Mouse (Mus musculus): Measurements from ENCODE around the gene Rpl39.
"Not testable (repeated sequence)": the region's sequence is repeated elsewhere in the genome, so short reads cannot be mapped to it uniquely, and the experiment has no call there.

Rpl39 gene

DNA sequence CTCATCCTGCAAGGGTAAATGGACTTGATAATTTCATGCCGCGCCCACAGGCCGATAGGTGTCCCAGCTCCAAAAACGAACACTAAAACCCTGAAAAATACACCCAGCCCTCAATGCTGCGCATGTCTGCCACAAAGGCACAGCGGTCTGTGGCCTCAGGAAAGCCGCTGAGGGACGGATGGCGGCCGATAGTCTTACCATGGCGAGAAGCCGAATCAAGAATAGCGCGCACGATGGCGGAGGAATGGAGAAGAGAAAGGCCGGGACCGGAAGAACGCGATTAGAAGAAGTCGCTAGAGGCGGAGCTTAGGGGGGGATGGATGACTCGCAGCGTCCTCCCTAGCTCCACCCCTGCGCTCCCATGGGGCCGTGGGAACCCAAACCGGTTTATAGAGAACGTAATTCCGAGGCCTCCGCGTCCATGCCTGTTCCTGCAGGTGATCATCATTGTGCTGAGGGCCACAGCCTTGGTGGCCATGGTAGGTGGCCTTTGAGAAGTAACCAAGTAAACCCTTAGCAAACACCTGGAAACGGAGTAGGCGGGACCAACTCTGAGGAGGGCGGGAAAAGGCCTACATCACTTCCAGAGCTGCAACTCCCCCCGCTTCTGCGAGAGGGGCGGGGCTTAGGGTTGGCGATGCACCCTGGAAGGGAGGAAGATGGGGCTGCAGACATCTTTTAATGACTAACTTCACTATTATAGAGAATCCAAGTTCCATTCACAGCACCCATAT is at the start of gene Rpl39:
TSS of gene Rpl39 (minus strand) at position 476 of the 734 bp plus-strand sequence.
- peak; percentile 75 to 84 for DNase-seq (ENCODE audit: low spot score in 2 of 2)

DNA sequence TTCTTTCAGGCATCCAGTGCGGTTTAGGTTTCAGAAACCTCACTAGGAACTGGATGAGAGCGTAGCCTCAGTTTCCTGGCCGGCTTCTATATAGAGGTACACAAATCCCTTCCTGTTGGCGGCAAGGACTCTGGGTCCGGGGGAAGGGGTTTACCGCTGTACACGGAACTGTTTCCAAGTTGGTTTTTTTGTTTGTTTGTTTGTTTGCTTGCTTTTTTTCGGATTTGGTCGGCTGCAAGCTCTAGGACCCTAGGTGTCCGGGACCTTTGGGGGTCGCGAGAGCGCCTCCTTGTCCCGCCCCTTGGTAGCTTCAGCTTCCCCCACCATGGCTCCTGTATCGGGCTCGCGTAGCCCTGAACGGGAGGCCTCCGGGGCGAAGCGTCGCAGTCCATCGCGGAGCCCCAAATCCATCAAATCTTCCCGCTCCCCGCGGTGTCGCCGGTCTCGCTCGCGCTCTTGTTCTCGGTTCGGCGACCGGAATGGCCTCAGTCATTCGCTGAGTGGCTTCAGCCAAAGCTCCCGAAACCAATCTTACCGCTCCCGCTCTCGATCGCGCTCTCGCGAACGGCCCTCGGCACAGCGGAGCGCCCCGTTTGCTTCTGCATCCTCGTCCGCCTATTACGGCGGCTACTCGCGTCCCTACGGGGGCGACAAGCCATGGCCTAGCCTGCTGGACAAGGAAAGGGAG is 41.6 kb upstream of the Rpl39 start, which contains the start of gene Nkap:
TSS of gene Nkap (plus strand) at position 125 of the 688 bp plus-strand sequence.
- peak; percentile 75 to 77 for DNase-seq (ENCODE audit: low spot score in 2 of 2)

DNA sequence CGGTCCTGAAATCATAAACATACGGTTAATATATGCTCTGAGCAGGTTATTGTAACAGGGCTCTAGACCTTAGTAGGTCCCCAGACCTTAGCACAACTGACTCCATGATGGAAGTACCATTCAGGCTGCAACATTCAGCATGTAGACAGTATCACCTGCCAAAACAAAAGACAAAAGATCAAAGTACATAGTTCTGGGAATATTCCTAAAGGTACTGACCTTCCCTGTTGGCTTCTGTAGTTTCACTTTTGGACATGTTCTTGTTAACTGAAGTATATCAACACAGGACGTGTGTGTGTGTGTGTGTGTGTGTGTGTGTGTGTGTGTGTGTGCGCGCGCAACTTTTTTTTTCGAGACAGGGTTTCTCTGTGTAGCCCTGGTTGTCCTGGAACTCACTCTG is 40.3 kb upstream of the Rpl39 start:
- no peak for DNase-seq (ENCODE audit: low spot score in 2 of 2)

DNA sequence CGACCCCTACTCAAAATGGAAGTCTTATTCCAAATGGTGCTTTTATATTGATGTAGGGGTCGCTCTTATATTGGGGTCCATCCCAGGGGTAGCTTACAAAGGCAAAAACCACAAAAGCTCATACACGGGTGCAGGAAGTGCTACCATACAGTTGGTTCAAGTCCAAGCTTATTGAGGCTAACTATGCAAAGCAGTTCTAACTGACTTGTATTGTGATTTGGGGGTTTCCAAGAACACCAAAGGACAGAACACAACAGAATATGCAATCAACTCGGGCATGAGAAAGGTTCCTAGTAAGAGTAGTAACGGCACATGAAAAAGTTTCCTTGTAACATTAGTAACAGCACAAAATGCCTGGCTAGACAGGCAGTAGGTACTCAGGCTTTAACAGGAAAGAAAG is 35.0 kb upstream of the Rpl39 start:
- no peak for DNase-seq (ENCODE audit: low spot score in 2 of 2)

DNA sequence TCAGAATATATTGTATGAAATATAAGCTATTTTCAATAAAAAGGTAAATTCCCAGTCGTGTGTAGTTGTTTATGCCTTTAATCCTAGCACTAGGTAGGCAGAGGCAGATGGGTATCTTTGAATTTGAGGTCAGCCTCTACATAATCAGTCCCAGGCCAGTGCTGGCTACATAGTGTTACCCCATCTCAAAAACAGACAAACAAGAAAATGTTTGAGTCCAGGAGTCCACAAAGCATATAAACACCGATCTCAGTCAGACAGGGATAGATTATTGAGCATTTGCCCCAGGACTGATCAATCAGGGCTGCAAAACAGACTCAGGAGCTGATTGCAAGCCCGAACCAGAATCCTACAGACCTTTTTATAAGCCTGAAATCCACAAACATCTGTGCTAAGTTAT is 34.4 kb upstream of the Rpl39 start:
- DNase-seq (ENCODE audit: low spot score in 2 of 2) = no peak

DNA sequence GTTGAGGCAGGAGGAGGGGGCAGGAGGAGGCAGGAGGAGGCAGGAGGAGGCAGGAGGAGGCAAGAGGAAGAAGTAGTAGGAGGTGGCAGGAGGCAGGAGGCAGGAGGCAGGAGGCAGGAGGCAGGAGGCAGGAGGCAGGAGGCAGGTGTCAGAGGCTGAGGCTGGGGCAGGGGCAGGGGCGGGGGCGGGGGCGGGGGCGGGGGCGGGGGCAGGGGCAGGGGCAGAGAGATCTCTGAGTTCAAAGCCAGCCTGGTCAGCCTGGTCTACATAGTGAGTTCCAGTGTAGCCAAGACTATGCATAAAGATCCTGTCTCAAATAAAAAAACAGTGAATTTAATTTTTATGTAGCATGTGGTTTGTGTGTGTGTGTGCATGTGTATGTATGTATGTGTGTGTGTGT is 31.9 kb upstream of the Rpl39 start:
- DNase-seq (ENCODE audit: low spot score in 2 of 2) = no peak

DNA sequence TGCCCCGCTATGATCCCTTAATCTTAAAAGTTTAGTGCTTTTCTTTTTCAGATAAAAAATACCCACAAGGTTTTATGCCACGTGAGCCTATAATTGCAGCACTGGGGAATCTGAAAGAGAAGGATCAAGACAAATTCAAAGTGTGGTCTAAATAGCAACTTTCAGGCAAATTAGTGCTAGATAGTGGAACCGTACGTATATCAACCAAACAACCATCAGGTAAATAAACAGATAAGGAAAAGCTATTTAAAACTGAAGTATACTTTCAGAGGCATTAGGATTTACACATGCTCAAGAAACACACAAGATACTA is 25.6 kb upstream of the Rpl39 start:
- no peak for DNase-seq (ENCODE audit: low spot score in 2 of 2)

DNA sequence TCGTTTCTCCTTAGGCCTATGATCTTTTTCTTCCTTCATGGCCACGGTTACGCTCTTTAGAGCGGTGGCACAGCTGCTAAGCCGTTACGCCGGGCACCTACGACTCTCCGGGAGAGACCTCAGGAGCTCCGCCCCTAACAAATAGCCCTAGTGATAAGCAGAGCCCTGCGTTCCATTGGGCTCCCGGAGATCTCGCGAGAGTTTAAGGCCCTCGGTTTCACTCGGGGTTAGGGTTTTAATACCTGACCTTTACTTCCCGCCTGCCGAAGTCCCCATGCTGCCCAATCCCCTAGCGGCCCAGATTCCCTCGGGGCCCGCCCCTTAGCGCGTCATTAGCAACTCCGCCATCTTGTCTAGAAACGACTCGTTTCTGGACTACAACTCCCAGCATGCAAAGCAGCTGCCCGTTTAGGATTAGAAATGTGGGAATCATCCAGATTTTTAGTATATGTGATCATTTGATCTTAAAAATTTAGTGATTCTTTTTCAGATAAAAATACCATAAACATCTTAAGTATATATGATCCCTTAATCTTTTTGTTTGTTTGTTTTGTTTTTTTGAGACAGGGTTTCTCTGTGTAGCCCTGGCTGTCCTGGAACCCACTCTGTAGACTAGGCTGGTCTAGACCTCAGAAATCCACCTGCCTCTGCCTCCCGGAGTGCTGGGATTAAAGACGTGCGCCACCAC is 25.1 kb upstream of the Rpl39 start, which contains the start of gene Upf3b:
TSS of gene Upf3b (minus strand) at position 130 of the 688 bp plus-strand sequence.
- DNase-seq (ENCODE audit: low spot score in 2 of 2) = peak; percentile 85

DNA sequence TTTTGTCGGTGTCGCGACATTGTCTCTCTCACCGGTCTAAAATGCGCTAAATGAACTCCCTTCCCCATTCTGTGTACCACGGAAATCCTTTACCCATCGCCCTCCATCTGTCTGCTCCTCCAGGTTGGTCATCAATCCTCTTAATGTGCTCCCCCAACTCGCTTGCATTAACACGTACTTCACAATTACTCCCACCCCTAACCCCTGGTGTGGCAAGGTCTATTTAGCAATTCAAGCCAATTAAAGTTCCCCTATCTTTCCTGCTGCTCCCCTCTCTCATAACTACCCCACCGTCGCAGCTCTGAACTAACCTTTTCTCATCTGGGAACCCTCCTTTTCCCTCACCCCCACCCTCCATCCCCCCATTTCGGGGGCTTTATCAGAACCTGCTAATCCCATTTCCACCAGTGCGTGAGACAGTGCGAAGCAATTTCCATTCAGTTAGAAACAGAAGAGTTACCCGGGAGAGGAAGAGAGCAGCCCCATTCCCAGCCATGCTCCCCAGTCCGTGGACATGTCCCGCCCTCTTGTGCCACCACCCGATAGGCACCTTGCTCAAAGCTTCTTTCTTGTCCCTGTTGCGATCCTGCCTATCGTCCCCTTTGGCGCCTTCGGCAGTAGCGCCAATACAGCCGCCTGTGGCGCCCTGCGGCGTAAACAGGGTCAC is 24.5 kb upstream of the Rpl39 start:
- DNase-seq (ENCODE audit: low spot score in 2 of 2) = no peak

DNA sequence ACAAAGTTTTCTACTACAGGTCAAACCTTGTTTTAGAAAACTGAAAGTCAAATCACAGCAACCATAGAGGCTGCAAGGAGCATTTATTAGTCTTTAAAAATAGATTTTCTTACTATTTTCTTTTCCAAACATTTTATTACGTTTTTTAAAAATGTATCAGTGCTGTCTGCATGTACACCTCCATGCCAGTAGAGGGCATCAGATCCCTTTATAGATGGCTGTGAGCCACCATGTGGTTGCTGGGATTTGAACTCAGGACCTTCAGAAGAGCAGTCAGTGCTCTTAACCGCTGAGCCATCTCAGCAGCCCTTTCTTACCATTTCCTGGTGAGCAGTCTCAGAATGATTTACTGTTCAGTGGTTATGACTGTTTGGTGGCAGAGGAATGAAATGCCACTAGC is 18.6 kb upstream of the Rpl39 start:
- DNase-seq (ENCODE audit: low spot score in 2 of 2) = no peak

DNA sequence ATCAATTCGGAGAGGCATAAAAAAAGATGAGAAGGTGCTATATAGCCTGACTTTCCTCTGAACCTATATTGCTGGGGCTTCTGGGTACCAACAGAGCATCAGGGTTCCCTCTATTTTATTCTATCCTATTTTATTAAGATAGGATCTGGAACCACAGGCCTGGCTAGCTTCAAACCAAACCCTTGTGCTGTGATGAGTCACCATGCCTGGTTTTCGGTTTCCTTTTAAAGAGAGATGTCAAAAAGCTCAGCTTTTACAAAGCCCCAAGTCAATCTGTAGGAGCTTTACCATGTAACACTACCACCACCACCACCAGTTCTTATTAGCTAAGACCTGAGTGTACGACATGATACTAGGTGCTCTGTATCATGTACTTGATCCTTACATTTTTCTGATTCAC is 13.5 kb upstream of the Rpl39 start:
- no peak for DNase-seq (ENCODE audit: low spot score in 2 of 2)

DNA sequence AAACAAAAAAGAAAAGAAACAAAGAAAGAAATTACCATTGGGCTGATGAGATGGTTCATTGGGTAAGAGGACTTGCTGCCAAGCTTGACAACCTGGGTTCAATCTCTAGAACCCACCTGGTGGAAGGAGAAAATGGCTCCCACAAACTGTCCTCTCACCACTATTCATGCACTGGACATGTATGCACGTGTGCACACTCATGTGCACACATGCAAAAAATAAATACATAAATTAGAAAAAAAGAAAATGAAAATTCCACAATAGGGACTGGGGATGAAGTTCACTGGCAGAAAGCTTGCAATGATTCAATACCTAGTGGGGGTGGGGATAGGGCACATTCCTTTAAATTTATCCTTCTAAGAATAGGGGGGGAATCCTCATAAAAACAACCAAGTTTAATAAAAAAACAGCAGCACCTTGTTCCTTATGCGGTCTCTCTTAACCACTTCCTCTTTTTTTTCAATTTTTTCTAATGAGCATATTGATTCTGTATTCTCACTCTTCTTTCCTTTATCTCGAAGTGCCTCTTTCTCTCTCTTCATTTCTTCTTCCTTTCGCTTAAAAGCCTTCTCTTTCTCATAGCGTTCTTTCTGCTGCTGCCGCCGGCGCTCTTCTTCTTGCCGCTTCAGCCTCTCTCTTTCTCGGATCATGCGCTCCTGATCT is 10.0 kb upstream of the Rpl39 start:
- DNase-seq (ENCODE audit: low spot score in 2 of 2) = no peak

DNA sequence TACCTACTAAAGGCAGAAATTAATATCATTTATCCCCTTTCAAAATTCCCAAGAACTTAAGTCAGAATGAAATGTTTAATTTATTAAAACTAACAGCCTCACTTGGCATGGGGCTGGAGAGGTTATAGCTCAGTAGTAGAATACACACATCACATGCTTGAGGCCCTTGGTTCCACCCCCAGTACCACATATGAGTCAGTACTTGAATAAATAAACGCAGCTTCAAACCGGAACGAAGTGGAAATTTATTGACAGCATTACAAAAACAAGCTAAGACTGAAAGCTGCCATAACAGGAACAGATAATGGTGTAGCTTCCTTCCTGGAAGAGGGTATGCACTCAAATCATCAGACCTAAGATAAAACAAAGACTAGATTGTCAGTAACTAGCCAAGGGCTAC is 6.3 kb upstream of the Rpl39 start:
- DNase-seq (ENCODE audit: low spot score in 2 of 2) = no peak

DNA sequence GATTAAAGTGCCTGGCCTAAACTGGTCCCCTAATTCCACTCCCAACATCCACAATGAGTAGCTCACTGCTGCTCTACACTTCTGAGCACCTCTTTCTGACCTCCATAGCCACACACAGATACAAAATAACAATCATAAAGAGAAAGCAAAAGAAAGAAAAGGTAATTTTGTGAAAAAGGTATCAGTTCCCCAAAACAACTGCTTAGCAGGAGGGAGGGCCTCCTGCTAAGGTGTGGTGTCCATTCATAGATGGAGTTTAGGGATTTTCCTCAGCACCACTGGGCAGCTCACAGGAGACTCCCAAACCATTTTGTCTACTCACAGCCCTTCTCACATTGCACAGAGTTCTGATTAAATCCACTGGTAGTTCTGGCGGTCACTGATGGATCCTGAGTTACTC is 3.6 kb upstream of the Rpl39 start:
- no peak for DNase-seq (ENCODE audit: low spot score in 2 of 2)

DNA sequence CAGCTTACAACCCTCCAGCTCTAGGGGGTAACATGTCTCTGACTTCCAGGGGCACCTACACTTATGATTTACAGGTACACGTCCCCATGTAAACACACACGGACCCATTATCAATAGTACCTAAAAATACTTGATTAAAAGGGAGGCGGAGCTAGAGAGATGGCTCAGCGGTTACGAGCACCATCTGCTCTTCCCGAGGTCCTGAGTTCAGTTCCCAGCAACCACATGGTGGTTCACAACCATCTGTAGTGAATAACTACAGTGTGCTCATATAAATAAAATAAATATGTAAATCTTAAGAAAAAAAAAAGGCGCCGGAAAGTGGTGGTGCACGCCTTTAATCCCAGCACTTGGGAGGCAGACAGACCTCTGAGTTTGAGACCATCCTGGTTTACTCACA is 463 bp upstream of the Rpl39 start:
- no peak for DNase-seq (ENCODE audit: low spot score in 2 of 2)

DNA sequence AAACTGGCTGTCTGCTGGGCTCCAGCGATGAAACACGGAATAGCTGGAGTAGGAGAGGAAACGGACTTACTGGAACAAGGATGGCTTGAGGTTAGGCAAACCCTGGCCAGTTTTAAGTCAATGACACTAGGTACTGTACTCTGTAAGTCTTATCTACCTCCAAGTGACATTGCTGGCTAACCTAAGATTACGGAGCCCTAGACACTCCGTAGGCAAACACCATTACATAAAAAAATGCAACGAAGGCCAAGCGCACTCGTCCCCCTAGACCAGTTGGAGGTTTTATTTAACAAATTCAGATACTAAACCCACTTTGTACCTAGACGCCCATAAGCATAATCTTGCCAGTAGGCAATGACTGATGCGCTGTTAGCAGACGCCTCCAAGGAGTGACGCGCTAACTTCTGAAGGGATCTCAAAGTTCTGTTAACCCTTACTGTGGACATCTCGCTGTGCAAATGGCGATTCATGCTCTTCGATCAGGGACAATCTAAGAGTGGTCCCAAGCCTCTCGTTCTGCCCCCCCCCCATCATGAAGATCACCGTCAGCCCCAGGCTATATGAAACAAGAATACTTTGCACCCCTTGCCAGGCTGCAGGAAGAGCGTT is 780 bp downstream of the Rpl39 start:
- DNase-seq (ENCODE audit: low spot score in 2 of 2) = peak; percentile 9 to 29

DNA sequence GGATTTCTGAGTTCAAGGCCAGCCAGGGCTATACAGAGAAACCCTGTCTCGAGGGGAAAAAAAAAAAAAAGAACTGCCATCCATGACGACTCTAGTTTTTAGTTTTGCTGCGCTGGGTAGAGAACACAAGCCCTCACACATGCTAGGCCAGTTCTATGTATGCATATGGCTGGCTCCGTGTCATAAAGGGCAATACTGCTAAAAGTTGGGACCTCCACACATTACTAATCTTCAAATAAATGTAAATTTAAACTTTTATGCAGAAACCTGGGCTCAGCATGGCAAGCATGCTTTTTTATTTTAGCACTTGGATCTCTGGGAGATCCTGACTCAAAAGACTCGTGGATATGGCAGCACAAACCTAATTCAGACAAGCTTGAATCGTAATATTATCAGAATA is 4.0 kb downstream of the Rpl39 start:
- no peak for DNase-seq (ENCODE audit: low spot score in 2 of 2)

DNA sequence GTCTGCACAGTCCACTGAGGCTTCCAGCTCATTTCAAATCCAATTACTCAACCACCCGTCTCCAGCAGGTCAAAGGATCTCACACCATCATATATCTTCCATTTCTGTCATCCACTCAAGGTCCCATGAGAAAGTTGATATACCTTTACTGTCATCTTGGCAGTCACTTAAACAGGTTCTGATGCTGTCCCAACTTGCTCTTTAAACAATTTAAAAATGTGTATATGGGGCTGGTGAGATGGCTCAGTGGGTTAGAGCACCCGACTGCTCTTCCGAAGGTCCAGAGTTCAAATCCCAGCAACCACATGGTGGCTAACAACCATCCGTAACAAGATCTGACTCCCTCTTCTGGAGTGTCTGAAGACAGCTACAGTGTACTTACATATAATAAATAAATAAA is 4.9 kb downstream of the Rpl39 start:
- DNase-seq (ENCODE audit: low spot score in 2 of 2) = not testable (repeated sequence)

DNA sequence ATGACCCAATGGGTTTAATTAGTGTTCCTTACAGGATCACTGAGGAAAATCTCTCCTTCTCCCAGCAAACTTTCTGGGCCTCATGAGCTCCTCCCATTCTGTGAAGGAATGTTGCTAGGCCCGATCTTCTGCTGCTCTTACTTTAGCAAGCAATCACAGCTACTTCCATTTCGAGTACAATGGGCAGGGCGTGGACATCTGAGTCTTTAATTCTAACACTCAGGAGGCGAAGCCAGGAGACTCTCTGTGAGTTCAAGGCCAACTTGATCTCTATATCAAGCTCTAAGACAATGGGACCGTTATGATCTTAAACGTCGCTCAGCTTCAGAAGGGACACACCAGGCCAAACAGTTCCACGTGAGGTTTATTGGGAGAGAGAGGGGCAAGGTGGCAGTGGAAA is 8.6 kb downstream of the Rpl39 start:
- DNase-seq (ENCODE audit: low spot score in 2 of 2) = no peak

DNA sequence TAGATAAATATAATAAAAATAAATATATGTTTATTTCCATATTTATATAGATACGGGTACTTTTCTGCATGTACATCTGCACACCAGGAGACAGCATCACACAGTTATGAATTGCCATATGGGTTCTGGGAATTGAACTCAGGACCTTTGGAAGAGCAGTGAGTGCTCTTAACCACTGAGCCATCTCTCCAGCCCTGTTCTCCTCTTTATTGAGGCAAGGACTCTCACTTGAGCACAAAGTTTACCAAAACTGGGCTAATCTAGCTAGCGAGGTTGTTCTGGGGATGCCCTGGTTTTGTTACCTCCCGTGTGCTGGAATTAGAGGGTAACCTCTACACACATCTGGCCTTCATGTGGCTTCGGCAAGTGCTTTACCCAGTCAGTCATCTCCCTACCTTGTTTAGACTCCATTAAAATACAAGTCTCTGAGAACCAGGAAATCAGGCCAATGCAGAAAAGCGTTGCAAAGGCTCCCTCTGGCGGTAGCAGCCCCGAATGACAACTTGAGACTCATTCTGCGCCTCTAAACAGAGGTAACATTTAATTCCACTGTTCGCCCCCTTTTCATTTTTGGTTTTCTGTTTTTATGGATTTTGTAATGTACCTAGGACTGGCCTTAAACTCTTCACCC is 10.8 kb downstream of the Rpl39 start:
- DNase-seq (ENCODE audit: low spot score in 2 of 2) = peak; percentile 66 to 71

DNA sequence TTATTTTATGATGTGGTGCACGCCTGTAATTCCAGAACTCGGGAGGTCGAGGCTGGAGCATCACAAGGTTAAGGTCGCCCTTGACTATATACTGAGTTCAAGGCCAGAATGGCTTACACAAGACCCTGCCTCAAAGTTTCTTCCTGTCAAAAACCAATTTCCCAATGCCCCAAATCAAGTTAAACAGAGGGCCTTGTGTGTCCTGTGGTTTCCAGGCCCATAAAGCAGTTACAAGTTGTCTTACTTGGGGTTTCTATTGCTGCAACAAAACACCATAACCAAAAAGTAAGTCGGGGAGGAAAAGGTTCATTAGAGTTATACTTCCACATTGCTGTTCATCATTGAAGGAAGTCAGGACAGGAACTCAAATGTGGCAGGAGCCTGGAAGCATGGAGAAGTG is 16.4 kb downstream of the Rpl39 start:
- DNase-seq (ENCODE audit: low spot score in 2 of 2) = no peak
